Mouse (Mus musculus): Measurements from ENCODE around the gene Cabp4. TPM values are rescaled to one million over a fixed set of nuclear protein-coding genes. Genes with fewer than 3 reads are reported as not detected.

Gene Cabp4
- polyA plus RNA-seq (2016; fragmentation: Nextera tagmentation; extraction: Ambion mirVana), result not detected in 2 replicates

- Histone ChIP-seq H3K27me3 (ENCODE audit: insufficient read depth, poor library complexity, severe bottlenecking) (peaks cover 10% of the 10 kb centered on the region), H3K4me3 (no peak within 1 kb of the TSS), H3K27ac (no peak within 1 kb of the TSS), H3K9me3 (no peaks in the 10 kb centered on the region), H3K36me3 (no peaks in the 10 kb centered on the region), H3K4me1 (peaks cover 15% of the 10 kb centered on the region)
- 80% methylated on average over 7 of the region's 7 CpGs for WGBS
- DNase-seq (ENCODE audit: low spot score), result no peak
These were observed at the start of gene Cabp4 for GRCm38 (mm10) chr19:4143759-4144268. Cabp4 (minus strand) TSS chr19:4144033.

- H3K9me3 ChIP-seq, result no peaks in the 10 kb centered on the region
- peaks cover 50% of the 10 kb centered on the region for H3K4me1 ChIP-seq
- WGBS, result 67% methylated on average over 6 of the region's 6 CpGs
- peak overlapping the region; percentile 83 for H3K4me3 ChIP-seq
- no peak for DNase-seq (ENCODE audit: low spot score)
- 0 out of 2 replicates have a peak, but pooled peaks cover 3% of the 10 kb centered on the region for H3K27me3 ChIP-seq (ENCODE audit: insufficient read depth, poor library complexity, severe bottlenecking)
- peaks cover 50% of the 10 kb centered on the region for H3K36me3 ChIP-seq
- peak overlapping the region; percentile 99 for H3K27ac ChIP-seq
These were observed 49.3 kb upstream of the Cabp4 start for GRCm38 (mm10) chr19:4193129-4193528.

- H3K4me3 ChIP-seq, result peak overlapping the region; percentile 83
- no peak for DNase-seq (ENCODE audit: low spot score)
- no peaks in the 10 kb centered on the region for H3K9me3 ChIP-seq
- WGBS, result 1% methylated on average over 52 of the region's 52 CpGs
- 0 out of 2 replicates have a peak, but pooled peaks cover 3% of the 10 kb centered on the region for H3K27me3 ChIP-seq (ENCODE audit: insufficient read depth, poor library complexity, severe bottlenecking)
- peaks cover 57% of the 10 kb centered on the region for H3K4me1 ChIP-seq
- peak overlapping the region; percentile 99 for H3K27ac ChIP-seq
- peaks cover 43% of the 10 kb centered on the region for H3K36me3 ChIP-seq
These were observed 48.6 kb upstream of the Cabp4 start for GRCm38 (mm10) chr19:4192251-4192985.

GRCm38 (mm10) chr19:4191528-4192250 lies 47.9 kb upstream of the Cabp4 start, which contains the start of gene Ppp1ca:
Ppp1ca (plus strand) TSS chr19:4192065.
- Histone ChIP-seq H3K36me3 (peaks cover 36% of the 10 kb centered on the region), H3K27me3 (ENCODE audit: insufficient read depth, poor library complexity, severe bottlenecking) (0 out of 2 replicates have a peak, but pooled peaks cover 3% of the 10 kb centered on the region), H3K9me3 (no peaks in the 10 kb centered on the region), H3K27ac (peak within 1 kb of the TSS; percentile 99), H3K4me3 (peak within 1 kb of the TSS; percentile 83), H3K4me1 (peaks cover 54% of the 10 kb centered on the region)
- DNase-seq (ENCODE audit: low spot score), result peak; percentile 98
- WGBS, result 6% methylated on average over 45 of the region's 47 CpGs

- no peaks in the 10 kb centered on the region for H3K9me3 ChIP-seq
- peak within 1 kb of the TSS; percentile 83 for H3K4me3 ChIP-seq
- peaks cover 50% of the 10 kb centered on the region for H3K4me1 ChIP-seq
- no peak for DNase-seq (ENCODE audit: low spot score)
- 57% methylated on average over 4 of the region's 4 CpGs for WGBS
- H3K27ac ChIP-seq, result peak within 1 kb of the TSS; percentile 99
- 0 out of 2 replicates have a peak, but pooled peaks cover 3% of the 10 kb centered on the region for H3K27me3 ChIP-seq (ENCODE audit: insufficient read depth, poor library complexity, severe bottlenecking)
- peaks cover 28% of the 10 kb centered on the region for H3K36me3 ChIP-seq
These were observed 47.0 kb upstream of the Cabp4 start, which contains the start of gene Tbc1d10c for GRCm38 (mm10) chr19:4190831-4191334. Tbc1d10c (minus strand) TSS chr19:4191284.

- peaks cover 56% of the 10 kb centered on the region for H3K4me1 ChIP-seq
- H3K27me3 ChIP-seq (ENCODE audit: insufficient read depth, poor library complexity, severe bottlenecking), result 0 out of 2 replicates have a peak, but pooled peaks cover 3% of the 10 kb centered on the region
- peaks cover 11% of the 10 kb centered on the region for H3K36me3 ChIP-seq
- no peak overlapping the region for H3K27ac ChIP-seq
- DNase-seq (ENCODE audit: low spot score), result no peak
- no peak overlapping the region for H3K4me3 ChIP-seq
- 83% methylated on average over 12 of the region's 12 CpGs for WGBS
- H3K9me3 ChIP-seq, result no peaks in the 10 kb centered on the region
These were observed 45.3 kb upstream of the Cabp4 start for GRCm38 (mm10) chr19:4189051-4189620.

GRCm38 (mm10) chr19:4187303-4187702 lies 43.5 kb upstream of the Cabp4 start:
- peaks cover 49% of the 10 kb centered on the region for H3K4me1 ChIP-seq
- 65% methylated on average over 3 of the region's 3 CpGs for WGBS
- H3K36me3 ChIP-seq, result no peaks in the 10 kb centered on the region
- no peaks in the 10 kb centered on the region for H3K9me3 ChIP-seq
- H3K4me3 ChIP-seq, result no peak overlapping the region
- H3K27ac ChIP-seq, result peak overlapping the region; percentile 25; the same call in 1 of the 2 replicates
- DNase-seq (ENCODE audit: low spot score), result no peak
- 0 out of 2 replicates have a peak, but pooled peaks cover 6% of the 10 kb centered on the region for H3K27me3 ChIP-seq (ENCODE audit: insufficient read depth, poor library complexity, severe bottlenecking)

- peak overlapping the region; percentile 77 for H3K27ac ChIP-seq
- H3K4me1 ChIP-seq, result peaks cover 41% of the 10 kb centered on the region
- H3K36me3 ChIP-seq, result no peaks in the 10 kb centered on the region
- no peak overlapping the region for H3K4me3 ChIP-seq
- 45% methylated on average over 15 of the region's 15 CpGs for WGBS
- H3K9me3 ChIP-seq, result no peaks in the 10 kb centered on the region
- 0 out of 2 replicates have a peak, but pooled peaks cover 6% of the 10 kb centered on the region for H3K27me3 ChIP-seq (ENCODE audit: insufficient read depth, poor library complexity, severe bottlenecking)
- DNase-seq (ENCODE audit: low spot score), result no peak
These were observed 41.4 kb upstream of the Cabp4 start for GRCm38 (mm10) chr19:4184976-4185975.

- Histone ChIP-seq H3K27ac (no peak overlapping the region), H3K4me3 (no peak overlapping the region), H3K9me3 (no peaks in the 10 kb centered on the region), H3K4me1 (peaks cover 41% of the 10 kb centered on the region), H3K27me3 (ENCODE audit: insufficient read depth, poor library complexity, severe bottlenecking) (0 out of 2 replicates have a peak, but pooled peaks cover 3% of the 10 kb centered on the region), H3K36me3 (no peaks in the 10 kb centered on the region)
- no peak for DNase-seq (ENCODE audit: low spot score)
- WGBS, result 74% methylated on average over 2 of the region's 2 CpGs
These were observed 39.9 kb upstream of the Cabp4 start for GRCm38 (mm10) chr19:4183689-4184088.

- no peak overlapping the region for H3K4me3 ChIP-seq
- H3K27me3 ChIP-seq (ENCODE audit: insufficient read depth, poor library complexity, severe bottlenecking), result peaks cover 4% of the 10 kb centered on the region; the same call in 1 of the 2 replicates
- no peaks in the 10 kb centered on the region for H3K9me3 ChIP-seq
- no peak for DNase-seq (ENCODE audit: low spot score)
- WGBS, result 43% methylated on average over 3 of the region's 3 CpGs
- no peaks in the 10 kb centered on the region for H3K36me3 ChIP-seq
- peaks cover 34% of the 10 kb centered on the region for H3K4me1 ChIP-seq
- no peak overlapping the region for H3K27ac ChIP-seq
These were observed 38.1 kb upstream of the Cabp4 start for GRCm38 (mm10) chr19:4181892-4182291.

GRCm38 (mm10) chr19:4180411-4180810 lies 36.6 kb upstream of the Cabp4 start:
- H3K4me3 ChIP-seq, result no peak overlapping the region
- H3K9me3 ChIP-seq, result no peaks in the 10 kb centered on the region
- H3K36me3 ChIP-seq, result no peaks in the 10 kb centered on the region
- 82% methylated on average over 7 of the region's 7 CpGs for WGBS
- peaks cover 31% of the 10 kb centered on the region for H3K4me1 ChIP-seq
- H3K27ac ChIP-seq, result no peak overlapping the region
- DNase-seq (ENCODE audit: low spot score), result no peak
- H3K27me3 ChIP-seq (ENCODE audit: insufficient read depth, poor library complexity, severe bottlenecking), result peaks cover 8% of the 10 kb centered on the region; the same call in 1 of the 2 replicates

All from heart, embryonic 10.5 days (tissue).